Mouse (Mus musculus) heart, adult 2 months (tissue): ENCODE data around the gene Armcx2.

Source experiments
- CTCF ChIP-seq: fragments of 200-600 bp; IDR thresholded peaks from 2 replicates; pipeline ENCODE4 v1.8.1; 2022; ENCODE audit warnings: antibody characterized with exemption, mild to moderate bottlenecking, moderate library complexity
- EP300 ChIP-seq: fragments of 200-500 bp; IDR thresholded peaks from 2 replicates; pipeline ENCODE4 v1.6.1; 2011; ENCODE audit warnings: low read depth, low read length, control low read depth; ENCODE audit not compliant: insufficient read depth
- POLR2A ChIP-seq: fragments of 200-500 bp; IDR thresholded peaks from 2 replicates; pipeline ENCODE4 v1.6.1; 2011; ENCODE audit warnings: mild to moderate bottlenecking, low read depth, low read length, control low read depth; ENCODE audit not compliant: insufficient read depth

DNA sequence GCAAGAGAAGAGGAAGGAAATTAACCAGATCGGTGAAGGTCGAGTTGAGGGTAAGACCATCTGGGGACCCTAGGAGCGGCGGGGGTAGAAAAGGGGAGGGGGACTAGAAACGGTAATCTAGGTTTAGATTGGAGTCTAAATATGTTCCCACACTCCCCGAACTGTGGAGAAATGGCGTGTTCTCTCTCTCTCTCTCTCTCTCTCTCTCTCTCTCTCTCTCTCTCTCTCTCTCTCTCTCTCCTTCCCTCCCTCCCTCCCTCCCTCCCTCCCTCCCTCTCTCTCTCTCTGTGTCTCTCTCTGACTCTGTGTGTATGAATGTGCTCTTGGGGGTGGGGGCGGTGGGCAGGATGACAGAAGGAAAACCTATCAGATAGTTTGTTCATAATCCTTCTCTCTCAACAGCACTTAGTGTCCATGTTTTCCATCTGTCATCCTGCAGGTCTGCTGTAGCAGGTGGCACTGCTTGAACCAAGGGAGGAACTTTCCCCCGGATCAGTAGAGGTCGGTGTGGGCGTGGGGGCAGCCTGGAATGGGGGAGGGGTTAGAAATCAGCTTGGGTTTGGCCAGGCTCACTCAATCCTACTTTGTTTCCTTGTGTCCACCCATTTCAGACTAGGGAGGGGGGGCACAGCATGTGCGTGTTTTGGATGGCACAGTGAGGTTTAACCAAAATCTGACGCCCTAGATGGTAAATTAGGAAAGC lies 51.6 kb downstream of the Armcx2 start:
- TF ChIP-seq EP300: no peak
- no peak for TF ChIP-seq CTCF
- TF ChIP-seq POLR2A: no peak
